Mouse (Mus musculus) forebrain, embryonic 15.5 days (tissue): ENCODE results near the gene Wwox. TPM values are rescaled to one million over a fixed set of nuclear protein-coding genes. Genes with fewer than 3 reads are reported as not detected.

Experiments used
- ATAC-seq: fragments of 200-750 bp; cut with Nextera tagmentation; replicated peaks from 2 replicates; pipeline ENCODE4 v1.8.0; 2017; ENCODE audit warnings: mild to moderate bottlenecking, moderate TSS enrichment, moderate library complexity
- H3K27ac ChIP-seq: fragments of 300-500 bp; sonication (generic); replicated peaks from 2 replicates; pipeline ENCODE4 v1.5.1; 2015; ENCODE audit warnings: mild to moderate bottlenecking, inconsistent platforms
- H3K27me3 ChIP-seq: fragments of 300-500 bp; sonication (generic); 2 replicates; pipeline ENCODE4 v1.6.1; 2015; ENCODE audit warnings: inconsistent platforms
- H3K36me3 ChIP-seq: fragments of 300-500 bp; sonication (generic); 2 replicates; pipeline ENCODE4 v1.6.1; 2015; ENCODE audit warnings: mild to moderate bottlenecking, inconsistent platforms
- H3K4me1 ChIP-seq: fragments of 300-500 bp; sonication (generic); 2 replicates; pipeline ENCODE4 v1.6.1; 2015; ENCODE audit warnings: inconsistent platforms
- H3K4me2 ChIP-seq: fragments of 300-500 bp; sonication (generic); replicated peaks from 2 replicates; pipeline ENCODE4 v1.6.1; 2015; ENCODE audit warnings: mild to moderate bottlenecking, inconsistent platforms
- H3K4me3 ChIP-seq: fragments of 300-500 bp; sonication (generic); 2 replicates; pipeline ENCODE4 v1.5.1; 2015; ENCODE audit warnings: mild to moderate bottlenecking, inconsistent platforms
- H3K9ac ChIP-seq: fragments of 300-500 bp; sonication (generic); replicated peaks from 2 replicates; pipeline ENCODE4 v1.6.1; 2015; ENCODE audit warnings: mild to moderate bottlenecking, inconsistent platforms
- H3K9me3 ChIP-seq: fragments of 300-500 bp; sonication (generic); 2 replicates; pipeline ENCODE4 v1.6.1; 2016; ENCODE audit warnings: inconsistent platforms
- WGBS: fragments of 180-500 bp; shearing (Covaris S2); methylation state at CpG from one replicate; pipeline ENCODE4 v1.1.7; 2015; ENCODE audit warnings: mixed read lengths; 5-methylcytosine and 5-hydroxymethylcytosine counted together
- polyA plus RNA-seq: library from polyadenylated mRNA; unstranded; fragments of >200 nt; fragmentation: Nextera tagmentation; extraction: Ambion mirVana; gene quantifications from 2 replicates; pipeline ENCODE4 v1.2.1, GENCODE M21; 2015

Wwox gene
- polyA plus RNA-seq, 1 experiment from 2014 or later: 10.7 TPM

DNA sequence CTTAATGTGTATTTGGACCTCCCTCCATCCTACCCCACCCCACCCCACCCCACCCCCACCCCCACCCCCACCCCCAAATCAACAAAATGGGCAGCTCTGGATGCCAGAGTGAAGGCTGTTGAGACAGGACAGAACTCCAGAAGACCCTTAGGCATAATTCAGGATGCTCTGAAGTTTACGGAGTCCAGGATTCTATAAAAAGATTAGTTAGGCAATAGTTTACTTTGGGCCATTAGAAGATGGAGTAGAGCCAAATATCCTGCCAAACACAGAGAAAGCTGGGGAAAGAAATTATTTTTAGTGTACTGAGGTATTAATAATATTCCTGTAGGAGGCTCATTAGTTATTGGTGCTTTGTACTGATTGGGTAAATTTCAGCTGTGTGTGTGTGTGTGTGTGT lies 523.0 kb downstream of the Wwox start:
- H3K27ac ChIP-seq: no peak overlapping the region
- H3K4me1 ChIP-seq: no peaks in the 10 kb centered on the region
- H3K27me3 ChIP-seq: no peaks in the 10 kb centered on the region
- H3K4me3 ChIP-seq: no peak overlapping the region
- H3K36me3 ChIP-seq: no peaks in the 10 kb centered on the region
- no peak overlapping the region for H3K4me2 ChIP-seq
- H3K9ac ChIP-seq: no peak overlapping the region
- ATAC-seq: no peak
- 73% methylated on average over 1 of the region's 1 CpGs for WGBS
- no peaks in the 10 kb centered on the region for H3K9me3 ChIP-seq

DNA sequence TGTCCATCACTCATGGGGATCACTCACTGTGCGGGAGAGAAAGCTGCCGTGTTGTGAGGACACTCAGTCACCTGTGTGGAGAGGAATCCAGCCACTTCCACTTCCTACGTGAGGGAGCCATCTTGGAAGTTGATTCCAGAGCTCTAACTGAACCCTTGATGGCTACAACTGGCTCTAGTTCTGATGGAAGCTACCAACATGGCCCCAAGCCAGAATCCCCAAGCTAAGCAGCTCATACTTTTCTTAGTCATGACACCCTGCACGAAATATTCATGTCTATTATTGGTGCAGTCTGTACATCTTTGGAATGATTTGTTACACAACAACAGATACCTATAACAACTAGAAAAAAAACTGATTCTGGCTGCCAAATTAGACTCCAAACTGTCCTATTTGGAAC lies 523.8 kb downstream of the Wwox start:
- no peaks in the 10 kb centered on the region for H3K9me3 ChIP-seq
- H3K4me1 ChIP-seq: no peaks in the 10 kb centered on the region
- no peak overlapping the region for H3K4me3 ChIP-seq
- WGBS: 90% methylated on average over 4 of the region's 4 CpGs
- no peak overlapping the region for H3K27ac ChIP-seq
- H3K4me2 ChIP-seq: no peak overlapping the region
- H3K36me3 ChIP-seq: no peaks in the 10 kb centered on the region
- H3K27me3 ChIP-seq: no peaks in the 10 kb centered on the region
- H3K9ac ChIP-seq: no peak overlapping the region
- no peak for ATAC-seq

DNA sequence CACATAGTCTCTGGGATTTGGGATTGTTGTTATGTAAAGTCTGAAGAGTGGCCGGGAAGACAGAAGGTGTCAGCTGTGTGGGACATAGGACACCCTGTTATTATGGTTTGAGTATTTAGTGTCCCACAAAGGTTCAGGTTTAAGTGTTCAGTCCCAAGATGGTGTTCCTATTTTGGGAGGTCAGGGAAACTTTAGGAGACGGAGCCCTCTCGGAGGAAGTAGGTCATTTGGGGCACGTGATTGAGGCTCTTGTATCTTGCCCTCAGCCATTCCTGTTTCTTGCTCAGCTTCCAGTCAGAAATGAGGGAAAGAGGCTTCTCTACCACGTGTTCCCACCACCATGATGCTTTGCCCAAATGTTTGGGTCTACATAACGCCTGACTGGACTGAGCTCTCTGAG lies 524.8 kb downstream of the Wwox start:
- Histone ChIP-seq H3K27me3 (no peaks in the 10 kb centered on the region), H3K9me3 (no peaks in the 10 kb centered on the region), H3K9ac (no peak overlapping the region), H3K4me1 (no peaks in the 10 kb centered on the region), H3K27ac (no peak overlapping the region), H3K4me3 (no peak overlapping the region), H3K36me3 (no peaks in the 10 kb centered on the region), H3K4me2 (no peak overlapping the region)
- ATAC-seq: no peak
- 91% methylated on average over 6 of the region's 6 CpGs for WGBS

DNA sequence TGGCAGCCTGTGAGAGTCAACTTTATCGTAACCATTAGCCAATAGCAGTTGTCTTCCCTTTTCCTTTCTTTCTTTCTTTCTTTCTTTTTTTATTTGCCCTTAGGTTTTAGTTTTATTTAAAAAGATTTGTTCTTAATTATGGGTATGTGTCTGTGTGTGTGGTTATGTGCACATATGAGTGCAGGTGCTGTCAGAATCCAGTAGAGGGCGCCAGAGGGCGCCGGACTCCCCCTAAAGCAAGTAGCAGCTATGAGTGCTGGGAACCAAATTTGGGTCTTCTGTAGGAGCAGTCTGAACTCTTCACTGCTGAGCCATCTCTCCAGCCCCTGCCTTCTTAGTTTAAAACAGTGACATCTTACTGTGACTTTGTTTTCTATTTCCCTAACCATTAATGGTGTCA lies 529.4 kb downstream of the Wwox start:
- ATAC-seq: no peak
- Histone ChIP-seq H3K27ac (no peak overlapping the region), H3K36me3 (no peaks in the 10 kb centered on the region), H3K4me3 (no peak overlapping the region), H3K27me3 (no peaks in the 10 kb centered on the region), H3K9ac (no peak overlapping the region), H3K4me2 (no peak overlapping the region), H3K4me1 (peaks cover 11% of the 10 kb centered on the region), H3K9me3 (no peaks in the 10 kb centered on the region)
- 88% methylated on average over 4 of the region's 4 CpGs for WGBS

DNA sequence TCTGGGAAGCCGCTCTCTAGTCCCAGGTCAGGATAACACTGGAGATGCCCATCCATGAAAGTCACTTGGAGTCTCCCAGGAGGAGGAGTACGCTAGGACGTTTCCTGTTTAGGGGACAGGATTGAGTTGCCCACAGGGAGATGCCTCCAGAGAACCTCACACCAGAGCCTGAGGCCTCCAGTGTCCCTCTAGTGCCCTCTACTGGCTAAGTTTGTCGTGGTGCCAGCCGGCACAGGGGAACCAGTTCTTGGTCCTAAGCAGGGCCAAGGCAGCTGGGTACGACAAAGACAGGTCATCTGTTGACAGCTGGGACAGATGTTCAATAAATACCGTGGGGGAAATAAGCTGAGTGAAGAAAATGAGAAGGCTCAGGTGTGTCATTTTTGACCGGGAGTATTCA lies 531.9 kb downstream of the Wwox start:
- Histone ChIP-seq H3K9me3 (no peaks in the 10 kb centered on the region), H3K4me2 (no peak overlapping the region), H3K36me3 (no peaks in the 10 kb centered on the region), H3K9ac (no peak overlapping the region), H3K27ac (no peak overlapping the region), H3K4me1 (peaks cover 11% of the 10 kb centered on the region), H3K4me3 (no peak overlapping the region), H3K27me3 (no peaks in the 10 kb centered on the region)
- ATAC-seq: no peak; the same call in 1 of the 2 replicates
- 47% methylated on average over 8 of the region's 8 CpGs for WGBS

DNA sequence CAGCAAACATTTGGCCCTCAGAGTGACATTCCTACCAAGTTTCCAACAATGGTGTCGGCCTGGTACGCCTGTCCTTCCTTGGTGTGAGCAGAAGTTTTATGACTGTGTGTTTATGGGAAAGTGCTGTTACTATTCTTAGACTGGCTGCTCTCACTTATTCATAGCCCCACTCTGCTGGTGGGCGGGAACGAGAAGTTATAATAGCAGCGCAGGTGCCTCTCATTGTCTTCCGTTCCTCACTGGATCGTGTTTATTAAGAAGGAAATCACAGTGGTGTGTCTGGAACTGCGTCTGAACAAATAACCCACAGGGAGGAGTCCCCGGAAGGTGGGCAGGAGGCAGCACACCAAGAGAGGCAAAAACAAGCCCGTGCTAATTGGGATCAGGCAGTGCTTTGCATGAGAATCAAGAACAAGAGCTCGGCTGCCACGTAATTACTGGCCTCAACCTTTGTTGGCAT lies 533.6 kb downstream of the Wwox start:
- H3K9ac ChIP-seq: no peak overlapping the region
- WGBS: 8% methylated on average over 12 of the region's 12 CpGs
- ATAC-seq: no peak
- no peak overlapping the region for H3K4me3 ChIP-seq
- no peaks in the 10 kb centered on the region for H3K36me3 ChIP-seq
- H3K27ac ChIP-seq: no peak overlapping the region
- no peak overlapping the region for H3K4me2 ChIP-seq
- H3K4me1 ChIP-seq: peaks cover 11% of the 10 kb centered on the region
- no peaks in the 10 kb centered on the region for H3K9me3 ChIP-seq
- no peaks in the 10 kb centered on the region for H3K27me3 ChIP-seq

DNA sequence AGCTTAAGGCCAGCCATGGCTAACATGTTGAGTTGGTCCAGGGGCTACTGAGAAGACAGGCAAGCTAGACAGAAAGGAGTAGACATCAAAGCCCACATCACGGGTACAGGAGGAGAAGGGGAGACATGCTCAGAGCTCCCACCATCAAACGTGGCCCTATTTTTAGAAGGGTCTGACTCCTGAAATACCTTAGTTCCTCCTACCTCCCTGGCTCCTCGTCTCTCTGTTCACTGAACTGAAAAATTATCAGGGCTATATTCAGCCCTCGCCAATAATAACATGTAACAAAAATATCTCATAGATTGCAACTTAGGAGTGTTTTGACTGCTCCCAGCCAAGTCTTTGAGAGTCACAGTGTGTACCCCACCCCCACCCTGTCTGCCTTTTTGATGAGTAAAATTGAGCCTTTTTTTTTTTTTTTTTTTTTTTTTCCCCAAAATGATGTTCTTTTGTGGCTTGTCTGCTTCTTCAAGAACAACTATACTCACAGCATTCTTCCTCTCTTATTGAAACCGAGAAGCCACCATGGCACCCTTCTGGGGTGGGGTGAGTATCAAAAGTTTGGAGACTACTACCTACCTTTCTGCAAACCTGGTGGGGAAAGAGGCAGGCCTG lies 535.0 kb downstream of the Wwox start:
- Histone ChIP-seq H3K4me2 (no peak overlapping the region), H3K9ac (no peak overlapping the region), H3K4me3 (no peak overlapping the region), H3K27me3 (no peaks in the 10 kb centered on the region), H3K4me1 (peaks cover 11% of the 10 kb centered on the region), H3K27ac (no peak overlapping the region), H3K9me3 (no peaks in the 10 kb centered on the region), H3K36me3 (no peaks in the 10 kb centered on the region)
- 79% methylated on average over 5 of the region's 5 CpGs for WGBS
- ATAC-seq: no peak

DNA sequence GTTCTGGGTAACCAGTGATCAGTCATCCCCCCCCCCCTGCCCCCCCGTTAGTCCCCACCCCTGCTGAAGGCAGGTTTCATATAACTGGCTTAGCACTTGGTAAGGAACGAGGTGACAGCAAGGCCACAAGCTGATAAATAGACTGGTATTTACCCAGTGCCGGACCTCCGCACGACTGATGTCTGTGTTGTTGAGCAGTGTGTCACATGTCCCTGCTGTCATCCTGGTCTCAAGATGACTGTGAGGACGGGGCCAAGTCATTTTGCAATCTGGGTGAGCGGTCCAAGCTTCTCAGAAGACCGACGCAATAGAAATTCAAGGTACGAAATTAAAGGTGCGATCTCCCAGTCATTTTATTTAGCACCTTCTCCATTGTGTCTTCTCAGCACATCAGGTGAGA lies 538.3 kb downstream of the Wwox start:
- H3K4me3 ChIP-seq: no peak overlapping the region
- H3K27ac ChIP-seq: no peak overlapping the region
- H3K9me3 ChIP-seq: no peaks in the 10 kb centered on the region
- H3K36me3 ChIP-seq: no peaks in the 10 kb centered on the region
- 91% methylated on average over 11 of the region's 11 CpGs for WGBS
- H3K4me1 ChIP-seq: peaks cover 11% of the 10 kb centered on the region
- H3K4me2 ChIP-seq: no peak overlapping the region
- ATAC-seq: no peak
- no peak overlapping the region for H3K9ac ChIP-seq
- no peaks in the 10 kb centered on the region for H3K27me3 ChIP-seq

DNA sequence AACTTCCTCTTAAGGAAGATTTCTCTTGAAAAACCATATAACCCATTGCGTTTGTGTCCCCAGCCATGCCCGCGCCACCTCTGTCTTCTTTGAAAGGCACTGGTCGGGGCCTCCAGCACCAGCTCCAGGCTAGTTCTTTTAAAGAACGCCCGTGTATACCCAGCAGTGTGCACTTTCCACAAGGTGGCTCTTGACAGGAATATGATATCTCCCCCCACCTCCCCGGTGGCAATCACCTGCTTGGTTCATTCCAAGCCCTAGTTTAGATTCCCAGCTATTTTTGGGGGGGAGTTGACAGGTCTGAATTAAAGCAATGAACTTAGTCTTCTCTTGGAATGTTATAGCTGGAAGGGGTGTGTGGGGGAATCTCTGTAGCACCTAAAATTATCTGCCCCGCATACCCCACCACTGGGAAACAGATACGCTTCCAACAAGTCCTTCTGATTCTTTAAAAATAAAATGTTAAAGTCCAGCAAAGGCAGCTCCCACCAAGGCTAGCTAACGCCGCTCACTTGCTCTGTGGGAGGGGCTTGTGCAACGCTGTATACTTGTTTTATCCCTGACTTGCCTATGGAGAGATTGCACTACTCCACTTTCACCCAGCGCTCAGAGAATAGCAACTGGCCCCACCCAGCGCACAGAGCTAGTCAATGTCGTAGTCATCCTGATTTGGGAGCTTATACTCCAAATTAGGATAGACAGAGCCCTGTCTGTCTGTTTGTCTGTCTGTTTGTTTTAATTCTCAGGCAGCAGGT lies 538.9 kb downstream of the Wwox start:
- H3K4me2 ChIP-seq: no peak overlapping the region
- H3K4me1 ChIP-seq: peaks cover 4% of the 10 kb centered on the region
- H3K9me3 ChIP-seq: no peaks in the 10 kb centered on the region
- H3K4me3 ChIP-seq: no peak overlapping the region
- no peak overlapping the region for H3K9ac ChIP-seq
- H3K27me3 ChIP-seq: no peaks in the 10 kb centered on the region
- no peak for ATAC-seq
- no peaks in the 10 kb centered on the region for H3K36me3 ChIP-seq
- H3K27ac ChIP-seq: no peak overlapping the region
- WGBS: 83% methylated on average over 15 of the region's 15 CpGs

DNA sequence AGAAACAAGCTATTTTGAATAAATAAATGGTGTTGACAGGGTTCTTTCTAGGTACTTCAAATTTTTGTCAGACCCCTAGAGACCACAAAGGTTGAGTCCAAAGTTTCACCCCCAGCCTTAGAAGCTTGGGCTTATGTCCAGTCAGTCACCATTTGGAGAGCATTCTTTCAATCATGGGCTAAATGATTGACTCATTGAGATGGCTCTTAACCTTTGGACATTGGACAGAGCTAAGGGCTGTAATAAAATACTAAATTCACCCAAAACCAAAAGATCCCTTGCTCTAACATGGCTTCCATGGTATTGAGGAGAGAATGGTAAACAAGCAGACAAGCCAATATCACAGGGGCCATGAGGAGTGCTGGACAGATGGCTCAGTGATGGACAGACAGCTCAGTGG lies 540.2 kb downstream of the Wwox start:
- Histone ChIP-seq H3K9ac (no peak overlapping the region), H3K9me3 (no peaks in the 10 kb centered on the region), H3K27me3 (no peaks in the 10 kb centered on the region), H3K4me2 (no peak overlapping the region), H3K36me3 (no peaks in the 10 kb centered on the region), H3K4me3 (no peak overlapping the region), H3K4me1 (no peaks in the 10 kb centered on the region), H3K27ac (no peak overlapping the region)
- ATAC-seq: no peak

DNA sequence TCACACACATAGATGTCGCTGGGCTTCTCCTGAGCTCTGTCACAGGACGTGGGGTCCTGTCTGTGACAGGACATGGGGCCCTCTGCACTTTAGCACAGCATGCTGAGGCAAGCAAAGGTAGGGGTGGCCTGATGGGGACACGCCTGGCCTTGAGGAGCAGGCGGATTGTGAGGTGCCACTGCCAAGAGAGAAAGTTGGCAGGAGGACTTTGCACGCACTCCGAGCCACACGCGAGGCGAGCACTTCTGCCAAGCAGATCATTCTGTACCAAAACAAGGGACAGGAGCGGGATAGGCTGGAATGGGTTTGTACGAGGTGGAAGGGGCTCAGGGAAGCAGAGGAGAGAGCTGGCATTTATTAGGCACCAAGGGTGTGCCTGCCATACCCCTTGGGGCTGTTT lies 543.3 kb downstream of the Wwox start:
- Histone ChIP-seq H3K36me3 (no peaks in the 10 kb centered on the region), H3K4me1 (no peaks in the 10 kb centered on the region), H3K9ac (no peak overlapping the region), H3K27ac (no peak overlapping the region), H3K9me3 (no peaks in the 10 kb centered on the region), H3K4me2 (no peak overlapping the region), H3K4me3 (no peak overlapping the region), H3K27me3 (no peaks in the 10 kb centered on the region)
- 70% methylated on average over 11 of the region's 11 CpGs for WGBS
- no peak for ATAC-seq

DNA sequence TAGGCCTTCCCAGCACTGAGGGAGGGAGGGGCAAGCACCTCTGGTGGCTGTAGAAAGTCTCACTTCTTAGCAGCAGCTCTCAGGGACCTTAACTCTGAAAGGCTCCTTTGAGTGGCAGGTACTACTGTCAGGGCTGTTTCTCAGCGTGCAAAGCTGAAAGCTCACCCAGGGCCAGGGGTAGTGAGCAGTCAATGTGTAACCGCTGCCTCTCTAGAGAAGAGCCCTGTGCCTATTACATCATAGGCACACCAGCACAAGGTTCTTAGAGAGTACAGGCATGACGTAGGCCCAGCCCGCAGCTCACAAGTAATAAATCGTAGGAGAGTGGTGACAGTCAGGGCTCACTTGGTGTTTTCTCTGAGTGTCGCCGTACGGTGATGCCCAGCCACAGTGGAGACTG lies 545.0 kb downstream of the Wwox start:
- no peaks in the 10 kb centered on the region for H3K9me3 ChIP-seq
- no peak overlapping the region for H3K4me2 ChIP-seq

DNA sequence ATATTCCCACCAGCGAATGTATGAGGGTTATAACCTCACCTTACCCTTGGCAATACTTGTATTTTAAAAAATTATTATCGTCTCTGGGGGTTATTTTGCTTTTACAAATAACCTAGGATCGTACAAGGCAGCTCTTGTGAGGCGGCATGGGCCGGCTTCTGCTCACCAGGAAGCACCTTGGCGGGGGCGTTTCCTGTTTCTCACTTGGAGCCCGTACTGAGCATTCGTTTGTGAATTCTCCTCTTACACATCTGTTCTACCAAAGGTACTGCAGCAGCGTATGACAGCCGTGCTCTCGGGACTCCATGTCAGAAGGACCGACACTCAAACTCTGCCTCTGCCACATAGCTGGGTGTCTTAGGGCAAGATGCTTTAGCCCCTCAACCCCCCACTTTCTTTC lies 546.5 kb downstream of the Wwox start:
- Histone ChIP-seq H3K36me3 (no peaks in the 10 kb centered on the region), H3K9me3 (no peaks in the 10 kb centered on the region), H3K4me1 (no peaks in the 10 kb centered on the region), H3K4me2 (no peak overlapping the region), H3K27me3 (peaks cover 8% of the 10 kb centered on the region), H3K27ac (no peak overlapping the region), H3K9ac (no peak overlapping the region), H3K4me3 (no peak overlapping the region)
- no peak for ATAC-seq
- WGBS: 92% methylated on average over 13 of the region's 13 CpGs

More for the DNA sequence above, 545.0 kb downstream of the Wwox start:
- 86% methylated on average over 8 of the region's 8 CpGs for WGBS
- H3K36me3 ChIP-seq: no peaks in the 10 kb centered on the region
- H3K27me3 ChIP-seq: peaks cover 5% of the 10 kb centered on the region; the same call in 1 of the 2 replicates
- H3K4me3 ChIP-seq: no peak overlapping the region
- no peak for ATAC-seq
- H3K9ac ChIP-seq: no peak overlapping the region
- no peaks in the 10 kb centered on the region for H3K4me1 ChIP-seq
- no peak overlapping the region for H3K27ac ChIP-seq
